Comparison of ENCODE assay signal across 10 mouse cellular contexts in the genomic region with DNA sequence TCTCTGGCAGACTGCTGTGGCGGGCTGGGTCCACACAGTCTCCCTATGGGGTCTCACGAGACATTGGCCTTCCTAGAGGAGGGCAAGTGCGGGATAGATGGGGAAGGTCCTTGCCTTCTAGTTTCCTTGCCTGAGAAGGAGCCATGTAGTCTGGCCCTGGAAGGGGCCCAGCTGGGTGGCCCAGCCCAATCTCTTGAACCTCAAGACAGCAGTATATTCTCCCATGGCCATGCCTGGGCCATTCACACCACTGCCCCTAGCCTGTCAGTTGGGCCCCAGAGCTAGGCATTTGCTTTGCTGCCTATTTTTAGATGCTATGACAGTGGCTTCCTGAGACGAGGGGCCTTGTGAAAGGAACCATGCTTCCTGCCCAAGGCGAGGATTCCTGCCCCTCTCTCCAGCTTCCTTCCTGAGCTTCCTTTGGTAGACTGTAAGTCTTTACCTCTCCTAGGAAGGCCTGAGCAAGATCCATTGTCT. TPM values are rescaled to one million over a fixed set of nuclear protein-coding genes. Genes with fewer than 3 reads are reported as not detected.
DNase-seq lines count a peak whose midpoint lies in the region; ATAC-seq lines count a peak whose summit lies in the region.
"Had no signal": no experiment of that assay in that cellular context is flagged by ENCODE, and none has a peak within 500 bp of the region (broad histone marks: within the 10 kb centered on the region; RNA-seq: fewer than 3 reads in every experiment).

No protein-coding gene starts in this region.

- H3K4me1 ChIP-seq in hindbrain, embryonic 10.5 days (replicated peaks) = peaks cover 59% of the 10 kb centered on the region
- H3K4me1 ChIP-seq in hindbrain, embryonic 12.5 days = peaks cover 38% of the 10 kb centered on the region
- H3K4me1 ChIP-seq in embryonic facial prominence, embryonic 14.5 days (ENCODE audit: control insufficient read depth, insufficient read depth, low read length) = peaks cover 47% of the 10 kb centered on the region

- H3K27me3 ChIP-seq in hindbrain, embryonic 10.5 days (ENCODE audit: insufficient read depth, poor library complexity, severe bottlenecking) = no peaks in the 10 kb centered on the region
- H3K27me3 ChIP-seq in hindbrain, embryonic 12.5 days = no peaks in the 10 kb centered on the region
- no peaks in the 10 kb centered on the region for H3K27me3 ChIP-seq in embryonic facial prominence, embryonic 14.5 days (replicated peaks; ENCODE audit: control insufficient read depth, insufficient read depth, low read length)
- H3K27me3 ChIP-seq: Patski had no signal

- no peak overlapping the region for H3K4me2 ChIP-seq in hindbrain, embryonic 12.5 days (replicated peaks)
- H3K4me2 ChIP-seq in embryonic facial prominence, embryonic 14.5 days (ENCODE audit: low read depth, low read length) = peak overlapping the region; percentile 23

- no peak overlapping the region for H3K4me3 ChIP-seq in hindbrain, embryonic 10.5 days
- H3K4me3 ChIP-seq in hindbrain, embryonic 12.5 days = no peak overlapping the region
- H3K4me3 ChIP-seq in embryonic facial prominence, embryonic 14.5 days (ENCODE audit: low read depth, low read length) = no peak overlapping the region

- no peak for DNase-seq in hindbrain, embryonic 10.5 days (ENCODE audit: low spot score)
- peak; percentile 51 for DNase-seq in embryonic facial prominence, embryonic 14.5 days (ENCODE audit: low spot score)
- DNase-seq in kidney, adult 11 months = peak; percentile 70
- DNase-seq in lung, postnatal 14 days = peak; percentile 43
- no peak for DNase-seq in left cerebral cortex, postnatal 36 days (ENCODE audit: low spot score in 2 of 2)
- DNase-seq in left cerebral cortex, postnatal 25 days (ENCODE audit: low spot score in 2 of 2) = no peak
- no peak for DNase-seq in right cerebral cortex, adult 18-20 months

- 74% methylated on average over 5 of the region's 5 CpGs for WGBS in hindbrain, embryonic 10.5 days
- 77% methylated on average over 5 of the region's 5 CpGs for WGBS in hindbrain, embryonic 12.5 days
- WGBS in embryonic facial prominence, embryonic 14.5 days = 60% methylated on average over 5 of the region's 5 CpGs

- no peak overlapping the region for H3K9ac ChIP-seq in hindbrain, embryonic 12.5 days
- H3K9ac ChIP-seq in embryonic facial prominence, embryonic 14.5 days (ENCODE audit: low read depth, low read length) = no peak overlapping the region

- no peak for ATAC-seq in hindbrain, embryonic 12.5 days (ENCODE audit: low FRiP score)
- ATAC-seq in embryonic facial prominence, embryonic 14.5 days (ENCODE audit: low read depth) = no peak
- ATAC-seq: Patski had no signal

- H3K27ac ChIP-seq in hindbrain, embryonic 10.5 days = 0 out of 2 replicates have a peak overlapping the region, but pooled peaks have one; percentile 51
- no peak overlapping the region for H3K27ac ChIP-seq in hindbrain, embryonic 12.5 days
- H3K27ac ChIP-seq in embryonic facial prominence, embryonic 14.5 days (replicated peaks; ENCODE audit: low read depth, low read length) = peak overlapping the region; percentile 62

- H3K36me3 ChIP-seq in hindbrain, embryonic 10.5 days = peaks cover 71% of the 10 kb centered on the region
- peaks cover 19% of the 10 kb centered on the region for H3K36me3 ChIP-seq in hindbrain, embryonic 12.5 days
- peaks cover 44% of the 10 kb centered on the region for H3K36me3 ChIP-seq in embryonic facial prominence, embryonic 14.5 days (ENCODE audit: control insufficient read depth, insufficient read depth, low read length)

- no peaks in the 10 kb centered on the region for H3K9me3 ChIP-seq in hindbrain, embryonic 10.5 days
- H3K9me3 ChIP-seq in hindbrain, embryonic 12.5 days (replicated peaks) = no peaks in the 10 kb centered on the region
- H3K9me3 ChIP-seq in embryonic facial prominence, embryonic 14.5 days (ENCODE audit: control insufficient read depth, low read length) = no peaks in the 10 kb centered on the region

- intact Hi-C loops in left cerebral cortex, postnatal 36 days (cut with DNase I) = no loop called here
- intact Hi-C loops in left cerebral cortex, postnatal 25 days (cut with DNase I) = no loop called here

RNA-seq across cellular contexts. Expression of a gene that starts 5.7 kb away (rescaled TPM):
- 238 and 265 TPM in 2 replicates for polyA plus RNA-seq in hindbrain, embryonic 10.5 days (2016; fragmentation: Nextera tagmentation; extraction: Ambion mirVana)
- polyA plus RNA-seq in hindbrain, embryonic 12.5 days (2016; fragmentation: Nextera tagmentation; extraction: Ambion mirVana) = 251 and 261 TPM in 2 replicates
- 635 and 636 TPM in 2 replicates for polyA plus RNA-seq in embryonic facial prominence, embryonic 14.5 days (2014; fragmentation: Nextera tagmentation; extraction: Ambion mirVana)
- 100 to 1,000 TPM; 385 to 445 TPM for total RNA-seq in left cerebral cortex, postnatal 36 days (2021)
- 100 to 1,000 TPM; 407 to 414 TPM for total RNA-seq in left cerebral cortex, postnatal 25 days (2021)

RNA-seq across cellular contexts. Expression of a gene that starts 10.8 kb away (rescaled TPM):
- 130 and 134 TPM in 2 replicates for polyA plus RNA-seq in hindbrain, embryonic 10.5 days (2016; fragmentation: Nextera tagmentation; extraction: Ambion mirVana)
- 83.3 and 88.7 TPM in 2 replicates for polyA plus RNA-seq in hindbrain, embryonic 12.5 days (2016; fragmentation: Nextera tagmentation; extraction: Ambion mirVana)
- 52.2 and 66.7 TPM in 2 replicates for polyA plus RNA-seq in embryonic facial prominence, embryonic 14.5 days (2014; fragmentation: Nextera tagmentation; extraction: Ambion mirVana)
- 10 to 100 TPM; 37.5 to 42.3 TPM for total RNA-seq in left cerebral cortex, postnatal 36 days (2021)
- total RNA-seq in left cerebral cortex, postnatal 25 days (2021) = 10 to 100 TPM; 40.1 to 45.4 TPM

RNA-seq across cellular contexts. Expression of a gene that starts 36.2 kb away (rescaled TPM):
- polyA plus RNA-seq in hindbrain, embryonic 10.5 days (2016; fragmentation: Nextera tagmentation; extraction: Ambion mirVana) = 0.55 and 0.71 TPM in 2 replicates
- 3.1 and 3.4 TPM in 2 replicates for polyA plus RNA-seq in hindbrain, embryonic 12.5 days (2016; fragmentation: Nextera tagmentation; extraction: Ambion mirVana)
- polyA plus RNA-seq in embryonic facial prominence, embryonic 14.5 days (2014; fragmentation: Nextera tagmentation; extraction: Ambion mirVana) = 14.7 and 18.2 TPM in 2 replicates
- total RNA-seq in left cerebral cortex, postnatal 36 days (2021) = not detected
- total RNA-seq in left cerebral cortex, postnatal 25 days (2021) = not detected

RNA-seq across cellular contexts. Expression of a gene that starts 47.9 kb away (rescaled TPM):
- polyA plus RNA-seq in hindbrain, embryonic 10.5 days (2016; fragmentation: Nextera tagmentation; extraction: Ambion mirVana) = 0.98 and 2.3 TPM in 2 replicates
- 1.0 and 2.0 TPM in 2 replicates for polyA plus RNA-seq in hindbrain, embryonic 12.5 days (2016; fragmentation: Nextera tagmentation; extraction: Ambion mirVana)
- 1.9 and 2.0 TPM in 2 replicates for polyA plus RNA-seq in embryonic facial prominence, embryonic 14.5 days (2014; fragmentation: Nextera tagmentation; extraction: Ambion mirVana)
- under 1 TPM; 0.49 to 1.00 TPM for total RNA-seq in left cerebral cortex, postnatal 36 days (2021)
- 1 to 10 TPM in 1 of 2 experiments, under 1 TPM in 1; 0.53 to 1.4 TPM for total RNA-seq in left cerebral cortex, postnatal 25 days (2021)
- total RNA-seq: hematopoietic stem cell, adult 5-6 weeks had no signal

RNA-seq across cellular contexts. Expression of a gene that starts 53.4 kb away (rescaled TPM):
- polyA plus RNA-seq in hindbrain, embryonic 10.5 days (2016; fragmentation: Nextera tagmentation; extraction: Ambion mirVana) = 5.2 and 6.1 TPM in 2 replicates
- 2.2 and 2.8 TPM in 2 replicates for polyA plus RNA-seq in hindbrain, embryonic 12.5 days (2016; fragmentation: Nextera tagmentation; extraction: Ambion mirVana)
- 3.5 TPM in 2 replicates for polyA plus RNA-seq in embryonic facial prominence, embryonic 14.5 days (2014; fragmentation: Nextera tagmentation; extraction: Ambion mirVana)
- total RNA-seq in left cerebral cortex, postnatal 36 days (2021) = under 1 TPM; 0.20 to 0.39 TPM
- total RNA-seq in left cerebral cortex, postnatal 25 days (2021) = under 1 TPM in 1 of 2 experiments, not detected in 1; 0.23 TPM

Comparison
In these comparisons a context has a peak if more than half of its experiments do, and no peak if none do; other contexts are left out.
1. DNase-seq: peak in embryonic facial prominence, embryonic 14.5 days (single experiment), kidney, adult 11 months (single experiment) and lung, postnatal 14 days (single experiment); none in hindbrain, embryonic 10.5 days (single experiment), left cerebral cortex, postnatal 36 days (0 of 2), left cerebral cortex, postnatal 25 days (0 of 2) and right cerebral cortex, adult 18-20 months (single experiment).